Mouse (Mus musculus) cerebellum, adult 2 months (tissue): Measurements from ENCODE around the gene Poc1a. TPM values are rescaled to one million over a fixed set of nuclear protein-coding genes. Genes with fewer than 3 reads are reported as not detected.

Experiments used
- DNase-seq, 2 experiments: peaks; one replicate each; pipeline ENCODE4 v3.0.0; 2021
- H3K27ac ChIP-seq: fragments of 200-500 bp; 2 replicates; pipeline ENCODE4 v1.5.1; 2012; ENCODE audit warnings: low read length, control low read depth, inconsistent platforms; ENCODE audit not compliant: insufficient read depth
- H3K27me3 ChIP-seq: fragments of 200-500 bp; 2 replicates; pipeline ENCODE4 v1.6.1; 2012; ENCODE audit warnings: inconsistent platforms, mild to moderate bottlenecking, low read length, moderate library complexity; ENCODE audit not compliant: control insufficient read depth, insufficient read depth
- H3K4me1 ChIP-seq: fragments of 200-500 bp; 2 replicates; pipeline ENCODE4 v1.6.1; 2011; ENCODE audit warnings: low read length; ENCODE audit not compliant: control insufficient read depth, insufficient read depth
- H3K4me3 ChIP-seq: fragments of 200-500 bp; replicated peaks from 2 replicates; pipeline ENCODE3; 2011; ENCODE audit warnings: mild to moderate bottlenecking, low read depth, low read length, control low read depth; ENCODE audit not compliant: insufficient read depth
- CTCF ChIP-seq: fragments of 200-500 bp; IDR thresholded peaks from 2 replicates; pipeline ENCODE4 v1.5.1; 2011; ENCODE audit warnings: low read depth, mild to moderate bottlenecking, control low read depth, low read length, moderate library complexity, borderline replicate concordance; ENCODE audit not compliant: insufficient read depth
- POLR2A ChIP-seq: fragments of 200-500 bp; IDR thresholded peaks from 2 replicates; pipeline ENCODE4 v1.6.1; 2011; ENCODE audit warnings: low read length, control low read depth, borderline replicate concordance; ENCODE audit not compliant: insufficient read depth
- WGBS: fragments of 180-500 bp; shearing (Covaris S2); methylation state at CpG from one replicate; pipeline ENCODE4 v1.1.7; 2018; 5-methylcytosine and 5-hydroxymethylcytosine counted together
- polyA plus RNA-seq: library from polyadenylated mRNA; depleted of rRNA; stranded (reverse); fragments of >200 nt; gene quantifications from 2 replicates; pipeline ENCODE4 v1.2.3, GENCODE M21; 2012; rRNA removed

The Poc1a gene
- polyA plus RNA-seq, 1 experiment = 3.9 TPM

- DNase-seq = no peak
- H3K4me3 ChIP-seq = no peak overlapping the region
- H3K27ac ChIP-seq = no peak overlapping the region
- H3K27me3 ChIP-seq = no peaks in the 10 kb centered on the region
- 94% methylated on average over 4 of the region's 4 CpGs for WGBS
- H3K4me1 ChIP-seq = peaks cover 6% of the 10 kb centered on the region
- TF ChIP-seq CTCF (no peak), POLR2A (no peak)
Observed at GRCm38 (mm10) chr9:106397733-106398132, 116.9 kb downstream of the Poc1a start.

- Histone ChIP-seq H3K4me1 (peaks cover 6% of the 10 kb centered on the region), H3K4me3 (no peak overlapping the region), H3K27me3 (no peaks in the 10 kb centered on the region), H3K27ac (no peak overlapping the region)
- 83% methylated on average over 9 of the region's 9 CpGs for WGBS
- TF ChIP-seq CTCF (no peak), POLR2A (no peak)
- no peak for DNase-seq
Observed at GRCm38 (mm10) chr9:106398667-106399311, 117.9 kb downstream of the Poc1a start.

GRCm38 (mm10) chr9:106399808-106400207 is 118.9 kb downstream of the Poc1a start:
- DNase-seq = no peak
- no peak overlapping the region for H3K27ac ChIP-seq
- H3K4me1 ChIP-seq = peaks cover 6% of the 10 kb centered on the region
- no peak overlapping the region for H3K4me3 ChIP-seq
- WGBS = 94% methylated on average over 3 of the region's 3 CpGs
- TF ChIP-seq CTCF (no peak), POLR2A (no peak)
- H3K27me3 ChIP-seq = no peaks in the 10 kb centered on the region

Other genes starting within 250 kb of the Poc1a start
- 0.30 and 1.1 TPM in 2 replicates for gene Col6a4, start 184.3 kb upstream of the Poc1a start, polyA plus RNA-seq
- gene Glyctk, start 122.9 kb upstream of the Poc1a start, polyA plus RNA-seq = 1.7 and 2.2 TPM in 2 replicates
- 137 and 140 TPM in 2 replicates for gene Wdr82, start 110.1 kb upstream of the Poc1a start, polyA plus RNA-seq
- 36.0 and 38.9 TPM in 2 replicates for gene Ppm1m, start 81.3 kb upstream of the Poc1a start, polyA plus RNA-seq
- 54.7 and 59.1 TPM in 2 replicates for gene Twf2, start 78.0 kb upstream of the Poc1a start, polyA plus RNA-seq
- 0.31 and 0.57 TPM in 2 replicates for gene Tlr9, start 58.5 kb upstream of the Poc1a start, polyA plus RNA-seq
- 117 and 134 TPM in 2 replicates for gene Alas1, start 32.4 kb upstream of the Poc1a start, polyA plus RNA-seq
- 46.4 and 49.6 TPM in 2 replicates for gene Dusp7, start 87.6 kb downstream of the Poc1a start, polyA plus RNA-seq
- 435 and 475 TPM in 2 replicates for gene Rpl29, start 148.4 kb downstream of the Poc1a start, polyA plus RNA-seq
- gene Acy1, start 157.3 kb downstream of the Poc1a start, polyA plus RNA-seq = 16.2 and 16.4 TPM in 2 replicates
- gene Abhd14b, start 166.4 kb downstream of the Poc1a start, polyA plus RNA-seq = 59.7 and 68.5 TPM in 2 replicates
- gene Abhd14a, start 166.6 kb downstream of the Poc1a start, polyA plus RNA-seq = 49.7 and 51.5 TPM in 2 replicates
- 515 and 572 TPM in 2 replicates for gene Pcbp4, start 172.2 kb downstream of the Poc1a start, polyA plus RNA-seq
- gene Gpr62, start 184.9 kb downstream of the Poc1a start, polyA plus RNA-seq = 27.9 and 30.7 TPM in 2 replicates
- 42.5 and 43.7 TPM in 2 replicates for gene Rrp9, start 194.9 kb downstream of the Poc1a start, polyA plus RNA-seq
- 6.9 and 9.7 TPM in 2 replicates for gene Parp3, start 195.9 kb downstream of the Poc1a start, polyA plus RNA-seq
- not detected in 2 replicates for gene Iqcf1, start 218.9 kb downstream of the Poc1a start, polyA plus RNA-seq
- not detected in 2 replicates for gene Iqcf5, start 233.5 kb downstream of the Poc1a start, polyA plus RNA-seq